Mouse (Mus musculus) bone marrow macrophage, adult 2 months (primary cell): ENCODE results near the gene Usp50. TPM values are rescaled to one million over a fixed set of nuclear protein-coding genes. Genes with fewer than 3 reads are reported as not detected.

ENCODE experiments used
- H3K27ac ChIP-seq: 2 replicates; pipeline ENCODE4 v1.5.1; 2012; ENCODE audit warnings: low read depth, low read length; ENCODE audit not compliant: insufficient read depth
- H3K4me1 ChIP-seq: 2 replicates; pipeline ENCODE4 v1.6.1; 2012; ENCODE audit warnings: low read length; ENCODE audit not compliant: control insufficient read depth, insufficient read depth
- H3K4me3 ChIP-seq: 2 replicates; pipeline ENCODE4 v1.5.1; 2012; ENCODE audit warnings: mild to moderate bottlenecking, low read length, moderate library complexity; ENCODE audit not compliant: insufficient read depth
- CTCF ChIP-seq: IDR thresholded peaks from 2 replicates; pipeline ENCODE4 v1.5.1; 2012; ENCODE audit warnings: low read depth, mild to moderate bottlenecking, low read length, moderate library complexity
- POLR2A ChIP-seq: IDR thresholded peaks from 2 replicates; pipeline ENCODE4 v1.6.1; 2012; ENCODE audit warnings: mild to moderate bottlenecking, low read depth, low read length, borderline replicate concordance
- polyA plus RNA-seq: library from polyadenylated mRNA; stranded (reverse); fragments of >200 nt; gene quantifications from 2 replicates; pipeline ENCODE4 v1.2.4, GENCODE M21; 2012; ENCODE audit not compliant: missing spikeins, insufficient read depth, insufficient read length

The Usp50 gene
- polyA plus RNA-seq, 1 experiment: 4.2 TPM

- no peak for TF ChIP-seq CTCF
- TF ChIP-seq POLR2A: no peak
- no peaks in the 10 kb centered on the region for H3K4me1 ChIP-seq
- H3K4me3 ChIP-seq: no peak overlapping the region
- no peak overlapping the region for H3K27ac ChIP-seq
Observed at GRCm38 (mm10) chr2:126780286-126780685, 3.0 kb downstream of the Usp50 start.

- no peaks in the 10 kb centered on the region for H3K4me1 ChIP-seq
- no peak for TF ChIP-seq POLR2A
- no peak overlapping the region for H3K27ac ChIP-seq
- no peak overlapping the region for H3K4me3 ChIP-seq
Observed at GRCm38 (mm10) chr2:126778806-126779205, 4.5 kb downstream of the Usp50 start.

GRCm38 (mm10) chr2:126776416-126776815 is 6.9 kb downstream of the Usp50 start:
- no peaks in the 10 kb centered on the region for H3K4me1 ChIP-seq

GRCm38 (mm10) chr2:126775951-126776350 is 7.3 kb downstream of the Usp50 start:
- TF ChIP-seq POLR2A (no peak), CTCF (no peak)
- no peak overlapping the region for H3K27ac ChIP-seq
- no peak overlapping the region for H3K4me3 ChIP-seq
- no peaks in the 10 kb centered on the region for H3K4me1 ChIP-seq

More at GRCm38 (mm10) chr2:126776416-126776815, 6.9 kb downstream of the Usp50 start:
- no peak overlapping the region for H3K4me3 ChIP-seq
- TF ChIP-seq POLR2A: no peak
- TF ChIP-seq CTCF: no peak
- no peak overlapping the region for H3K27ac ChIP-seq

DNA sequence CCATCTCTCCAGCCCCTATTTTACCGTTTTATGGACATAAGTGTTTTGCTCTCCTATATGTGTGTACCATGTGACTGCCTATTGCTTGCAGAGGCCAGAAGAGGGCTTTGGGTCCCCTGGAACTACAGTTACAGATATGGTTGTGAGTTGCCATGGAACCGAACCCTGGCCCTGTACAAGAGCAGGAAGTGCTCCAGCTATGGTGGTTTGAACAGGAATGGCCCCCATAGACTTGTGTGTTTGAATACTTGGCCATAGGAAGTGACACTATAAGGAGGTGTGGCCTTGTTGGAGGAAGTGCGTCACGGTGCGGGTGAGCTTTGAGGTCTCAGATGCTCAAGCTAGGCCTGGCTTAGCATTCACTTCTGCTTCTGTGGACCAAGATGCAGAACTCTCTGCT is 11.1 kb downstream of the Usp50 start:
- H3K4me3 ChIP-seq: no peak overlapping the region
- H3K27ac ChIP-seq: no peak overlapping the region
- no peaks in the 10 kb centered on the region for H3K4me1 ChIP-seq
- no peak for TF ChIP-seq CTCF
- no peak for TF ChIP-seq POLR2A

GRCm38 (mm10) chr2:126769431-126770181 is 13.7 kb downstream of the Usp50 start:
- TF ChIP-seq POLR2A (no peak), CTCF (no peak)

GRCm38 (mm10) chr2:126768194-126768593 is 15.1 kb downstream of the Usp50 start:
- Histone ChIP-seq H3K4me3 (no peak overlapping the region), H3K4me1 (0 out of 2 replicates have a peak, but pooled peaks cover 2% of the 10 kb centered on the region), H3K27ac (no peak overlapping the region)
- TF ChIP-seq POLR2A (no peak), CTCF (no peak)

More at GRCm38 (mm10) chr2:126769431-126770181, 13.7 kb downstream of the Usp50 start:
- no peaks in the 10 kb centered on the region for H3K4me1 ChIP-seq
- no peak overlapping the region for H3K4me3 ChIP-seq
- H3K27ac ChIP-seq: no peak overlapping the region

DNA sequence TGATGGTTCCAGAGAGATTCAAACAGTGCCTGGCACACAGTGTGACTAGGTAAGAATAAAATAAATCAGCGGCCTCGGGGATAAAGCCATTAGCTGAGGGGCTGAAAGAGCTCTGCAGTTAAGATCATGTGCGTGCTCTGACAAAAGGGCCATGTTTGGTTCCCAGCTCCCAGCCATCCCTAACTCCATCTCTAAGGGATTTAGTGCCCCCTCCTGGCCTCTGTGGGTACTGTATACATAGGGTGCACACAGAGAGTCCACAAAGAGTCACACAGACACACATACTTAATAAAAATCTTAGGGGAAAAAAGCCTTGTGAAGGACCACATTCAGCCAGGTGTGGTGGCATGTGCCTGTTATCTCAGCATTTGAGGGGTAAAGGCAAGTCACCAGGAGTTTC is 15.7 kb downstream of the Usp50 start:
- TF ChIP-seq POLR2A (no peak), CTCF (no peak)
- H3K27ac ChIP-seq: no peak overlapping the region
- H3K4me1 ChIP-seq: 0 out of 2 replicates have a peak, but pooled peaks cover 2% of the 10 kb centered on the region
- H3K4me3 ChIP-seq: no peak overlapping the region

DNA sequence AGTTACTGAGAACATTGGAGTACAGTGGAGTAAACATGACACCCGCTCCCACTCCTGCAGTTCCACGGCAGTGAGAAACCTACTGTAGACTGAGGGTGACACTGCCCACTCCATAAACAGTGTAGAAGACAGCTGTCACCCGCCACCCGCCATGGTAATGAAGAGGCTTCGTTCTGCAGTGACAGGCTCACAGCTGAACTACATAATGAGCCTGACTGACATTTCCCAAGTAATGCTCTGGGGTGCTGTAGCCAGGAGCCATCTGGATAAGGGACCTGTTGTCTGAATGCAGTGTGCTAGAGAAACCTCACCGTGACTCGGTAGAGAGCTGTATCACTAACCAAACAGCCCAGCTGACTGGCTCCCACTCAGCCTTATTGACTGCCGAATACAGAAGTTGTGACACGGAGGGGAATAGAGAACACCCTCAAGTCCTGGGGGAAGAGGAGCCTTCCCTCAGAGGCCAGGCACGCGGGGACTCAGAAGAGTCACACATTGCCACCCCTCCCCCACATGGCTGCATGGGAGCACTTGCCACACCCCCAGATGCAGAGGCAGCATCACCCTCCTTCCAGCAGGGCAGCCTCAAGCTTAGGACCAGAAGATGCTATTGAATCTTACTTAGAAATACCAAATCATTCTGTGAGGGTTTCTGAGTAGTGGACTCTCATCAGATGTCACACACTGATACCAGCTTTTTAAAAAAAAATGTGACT is 17.2 kb downstream of the Usp50 start:
- H3K4me3 ChIP-seq: no peak overlapping the region
- no peak for TF ChIP-seq CTCF
- no peak for TF ChIP-seq POLR2A
- 0 out of 2 replicates have a peak, but pooled peaks cover 2% of the 10 kb centered on the region for H3K4me1 ChIP-seq
- no peak overlapping the region for H3K27ac ChIP-seq

DNA sequence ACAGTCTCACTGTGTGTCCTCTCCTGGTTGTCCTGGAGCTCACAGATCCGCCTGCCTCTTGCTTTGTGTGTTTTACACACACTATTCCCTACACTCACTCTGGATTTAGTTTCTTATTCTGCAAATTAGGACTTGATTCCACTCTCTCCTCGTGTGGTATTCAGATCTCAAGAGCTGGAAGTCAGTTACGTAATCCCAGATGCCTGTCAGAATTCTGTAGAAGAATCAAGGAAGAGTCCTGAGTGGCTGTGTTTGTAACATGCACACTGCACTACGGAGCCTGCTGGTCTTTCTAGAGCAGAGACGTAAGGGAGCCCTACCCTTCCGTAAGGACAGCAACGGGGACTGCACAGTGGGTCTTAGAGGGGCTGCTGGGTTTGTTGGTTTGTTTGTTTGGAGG is 23.9 kb downstream of the Usp50 start:
- no peak for TF ChIP-seq POLR2A
- TF ChIP-seq CTCF: no peak
- Histone ChIP-seq H3K27ac (no peak overlapping the region), H3K4me3 (no peak overlapping the region), H3K4me1 (0 out of 2 replicates have a peak, but pooled peaks cover 2% of the 10 kb centered on the region)
